Mouse (Mus musculus) spleen, adult 2 months (tissue): ENCODE results near the gene Cdc37l1. TPM values are rescaled to one million over a fixed set of nuclear protein-coding genes. Genes with fewer than 3 reads are reported as not detected.

ENCODE experiments used
- DNase-seq, 2 experiments: peaks; one replicate each; pipeline versions ENCODE4 v3.0.0 to v3.0.0-alpha.2; 2012 to 2021; ENCODE audit warnings: low spot score in 2 of 2, low read depth in 1 of 2
- H3K27ac ChIP-seq: fragments of 200-500 bp; 2 replicates; pipeline ENCODE4 v1.5.1; 2012; ENCODE audit warnings: low read length, inconsistent platforms; ENCODE audit not compliant: insufficient read depth
- H3K27me3 ChIP-seq: fragments of 200-500 bp; 2 replicates; pipeline ENCODE4 v1.6.1; 2012; ENCODE audit warnings: mild to moderate bottlenecking, moderate library complexity, low read length, inconsistent platforms; ENCODE audit not compliant: control insufficient read depth, insufficient read depth
- H3K36me3 ChIP-seq: fragments of 200-500 bp; 2 replicates; pipeline ENCODE4 v1.6.1; 2012; ENCODE audit warnings: mild to moderate bottlenecking, low read length, inconsistent platforms; ENCODE audit not compliant: control insufficient read depth, insufficient read depth
- H3K4me1 ChIP-seq: fragments of 200-500 bp; 2 replicates; pipeline ENCODE4 v1.6.1; 2011; ENCODE audit warnings: inconsistent platforms; ENCODE audit not compliant: control insufficient read depth, insufficient read depth, insufficient read length
- H3K4me3 ChIP-seq: fragments of 200-500 bp; 2 replicates; pipeline ENCODE4 v1.5.1; 2011; ENCODE audit warnings: mild to moderate bottlenecking, inconsistent platforms; ENCODE audit not compliant: insufficient read depth, insufficient read length; ENCODE audit errors: extremely low read depth
- CTCF ChIP-seq: fragments of 200-500 bp; IDR thresholded peaks from 2 replicates; pipeline ENCODE4 v1.5.1; 2011; ENCODE audit warnings: mild to moderate bottlenecking, inconsistent platforms; ENCODE audit not compliant: insufficient read depth, insufficient read length, insufficient replicate concordance; ENCODE audit errors: extremely low read depth
- POLR2A ChIP-seq: fragments of 200-500 bp; IDR thresholded peaks from 2 replicates; pipeline ENCODE4 v1.6.1; 2011; ENCODE audit warnings: low read depth, low read length, inconsistent platforms
- WGBS: fragments of 180-500 bp; shearing (Covaris S2); methylation state at CpG from one replicate; pipeline ENCODE4 v1.1.7; 2018; 5-methylcytosine and 5-hydroxymethylcytosine counted together
- polyA plus RNA-seq: library from polyadenylated mRNA; depleted of rRNA; stranded (reverse); fragments of >200 nt; gene quantifications from 2 replicates; pipeline ENCODE4 v1.2.3, GENCODE M21; 2012

Gene Cdc37l1
- polyA plus RNA-seq, 1 experiment: 7.3 TPM

DNA sequence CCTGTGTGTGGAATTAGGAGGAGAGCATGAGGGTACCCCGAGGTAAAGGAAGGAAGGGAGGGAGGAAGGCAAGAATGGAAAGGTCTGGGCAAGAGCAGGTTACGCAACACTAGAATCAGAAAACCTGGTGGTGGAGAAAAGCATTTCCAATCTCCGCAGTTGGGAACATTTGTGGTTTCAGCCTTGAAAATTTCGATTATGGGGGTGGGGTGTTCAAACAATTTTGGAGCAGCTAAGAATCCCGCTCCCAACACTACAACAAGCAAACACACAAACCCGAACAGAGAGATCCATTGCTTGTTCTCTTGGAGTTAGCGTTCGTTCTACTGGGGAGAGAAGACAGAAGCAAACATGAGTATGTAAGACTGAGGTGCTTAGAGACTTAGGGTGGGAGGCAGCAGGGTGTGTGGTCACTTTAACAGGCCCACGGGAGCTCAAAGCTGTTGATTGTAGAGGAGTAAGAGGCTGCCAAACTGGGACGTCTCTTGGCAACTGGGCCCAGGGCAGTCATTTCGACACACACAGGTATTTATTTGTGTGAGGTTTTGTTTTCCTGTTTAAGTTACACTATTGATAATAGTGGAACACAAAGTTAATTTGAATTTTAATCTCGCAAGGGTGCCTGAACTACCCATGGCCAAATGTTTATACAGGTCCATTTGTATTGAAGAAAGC, 59.4 kb downstream of the Cdc37l1 start:
- DNase-seq: no peak
- H3K4me3 ChIP-seq: no peak overlapping the region
- H3K27ac ChIP-seq: no peak overlapping the region
- no peaks in the 10 kb centered on the region for H3K27me3 ChIP-seq
- 80% methylated on average over 12 of the region's 12 CpGs for WGBS
- H3K4me1 ChIP-seq: no peaks in the 10 kb centered on the region; the same call in none of the 2 replicates
- no peaks in the 10 kb centered on the region for H3K36me3 ChIP-seq
- TF ChIP-seq CTCF: no peak
- TF ChIP-seq POLR2A: no peak

- Histone ChIP-seq H3K27me3 (no peaks in the 10 kb centered on the region), H3K27ac (no peak overlapping the region), H3K4me1 (no peaks in the 10 kb centered on the region; the same call in none of the 2 replicates), H3K4me3 (no peak overlapping the region), H3K36me3 (no peaks in the 10 kb centered on the region)
- no peak for DNase-seq
- no peak for TF ChIP-seq CTCF
- no peak for TF ChIP-seq POLR2A
- WGBS: 88% methylated on average over 9 of the region's 9 CpGs
These were observed 60.2 kb downstream of the Cdc37l1 start for GRCm38 (mm10) chr19:29050186-29050980.

GRCm38 (mm10) chr19:29052786-29053185, 62.6 kb downstream of the Cdc37l1 start:
- H3K4me1 ChIP-seq: no peaks in the 10 kb centered on the region; the same call in 1 of the 2 replicates
- no peak for DNase-seq
- WGBS: 91% methylated on average over 12 of the region's 12 CpGs
- H3K36me3 ChIP-seq: no peaks in the 10 kb centered on the region
- H3K27me3 ChIP-seq: no peaks in the 10 kb centered on the region
- TF ChIP-seq POLR2A: no peak
- no peak overlapping the region for H3K27ac ChIP-seq
- no peak overlapping the region for H3K4me3 ChIP-seq

- WGBS: 89% methylated on average over 6 of the region's 6 CpGs
- TF ChIP-seq POLR2A (no peak), CTCF (no peak)
- DNase-seq: no peak
- Histone ChIP-seq H3K27ac (no peak overlapping the region), H3K4me3 (no peak overlapping the region), H3K4me1 (no peaks in the 10 kb centered on the region), H3K27me3 (no peaks in the 10 kb centered on the region), H3K36me3 (no peaks in the 10 kb centered on the region)
These were observed 64.4 kb downstream of the Cdc37l1 start for GRCm38 (mm10) chr19:29054594-29054993.

GRCm38 (mm10) chr19:29055469-29055868, 65.3 kb downstream of the Cdc37l1 start:
- Histone ChIP-seq H3K27ac (no peak overlapping the region), H3K36me3 (no peaks in the 10 kb centered on the region), H3K4me1 (no peaks in the 10 kb centered on the region), H3K27me3 (no peaks in the 10 kb centered on the region), H3K4me3 (no peak overlapping the region)
- no peak for DNase-seq
- WGBS: 90% methylated on average over 4 of the region's 4 CpGs
- TF ChIP-seq POLR2A (no peak), CTCF (no peak)

- TF ChIP-seq POLR2A (no peak), CTCF (no peak)
- Histone ChIP-seq H3K27me3 (no peaks in the 10 kb centered on the region), H3K36me3 (no peaks in the 10 kb centered on the region), H3K4me1 (no peaks in the 10 kb centered on the region), H3K4me3 (no peak overlapping the region), H3K27ac (no peak overlapping the region)
- DNase-seq: no peak
- 81% methylated on average over 5 of the region's 5 CpGs for WGBS
These were observed 68.6 kb downstream of the Cdc37l1 start for GRCm38 (mm10) chr19:29058741-29059140.

- no peaks in the 10 kb centered on the region; the same call in 1 of the 2 replicates for H3K4me1 ChIP-seq
- H3K27ac ChIP-seq: no peak overlapping the region
- no peak for TF ChIP-seq CTCF
- TF ChIP-seq POLR2A: no peak
- H3K36me3 ChIP-seq: no peaks in the 10 kb centered on the region
- 84% methylated on average over 2 of the region's 2 CpGs for WGBS
- no peak for DNase-seq
- H3K4me3 ChIP-seq: no peak overlapping the region
- no peaks in the 10 kb centered on the region for H3K27me3 ChIP-seq
These were observed 69.5 kb downstream of the Cdc37l1 start for GRCm38 (mm10) chr19:29059688-29060087.
